Mouse (Mus musculus) naive thymus-derived CD4-positive, alpha-beta T cell, adult 2 months (primary cell): ENCODE data around the gene Gdpd1.

Experiments used
- DNase-seq: peaks from one replicate; pipeline ENCODE4 v3.0.0-alpha.2; 2011; ENCODE audit warnings: low read depth

Gdpd1 gene

GRCm38 (mm10) chr11:86991241-86991640, 82.6 kb downstream of the Gdpd1 start:
- no peak for DNase-seq

- no peak for DNase-seq
Measured at GRCm38 (mm10) chr11:86990309-86990708, 83.6 kb downstream of the Gdpd1 start.

- DNase-seq: no peak
Measured at GRCm38 (mm10) chr11:86984990-86985389, 88.9 kb downstream of the Gdpd1 start.
